Mouse (Mus musculus) forebrain, embryonic 13.5 days (tissue): ENCODE data around the gene Bpifa3. TPM values are rescaled to one million over a fixed set of nuclear protein-coding genes. Genes with fewer than 3 reads are reported as not detected.
"Not testable (repeated sequence)": the region's sequence is repeated elsewhere in the genome, so short reads cannot be mapped to it uniquely, and the experiment has no call there.

Experiments
- ATAC-seq: fragments of 200-750 bp; cut with Nextera tagmentation; 2 replicates; pipeline ENCODE4 v1.8.0; 2017
- H3K27ac ChIP-seq: fragments of 300-500 bp; sonication (generic); 2 replicates; pipeline ENCODE4 v1.5.1; 2015; ENCODE audit warnings: inconsistent platforms, mild to moderate bottlenecking, moderate library complexity
- H3K27me3 ChIP-seq: fragments of 300-500 bp; sonication (generic); 2 replicates; pipeline ENCODE4 v1.6.1; 2015; ENCODE audit warnings: mild to moderate bottlenecking, inconsistent platforms
- H3K36me3 ChIP-seq: fragments of 300-500 bp; sonication (generic); 2 replicates; pipeline ENCODE4 v1.6.1; 2015; ENCODE audit warnings: mild to moderate bottlenecking, inconsistent platforms; ENCODE audit not compliant: poor library complexity, severe bottlenecking
- H3K4me1 ChIP-seq: fragments of 300-500 bp; sonication (generic); 2 replicates; pipeline ENCODE4 v1.6.1; 2015; ENCODE audit warnings: inconsistent platforms
- H3K4me2 ChIP-seq: fragments of 300-500 bp; sonication (generic); 2 replicates; pipeline ENCODE4 v1.6.1; 2015; ENCODE audit warnings: inconsistent platforms, mild to moderate bottlenecking, moderate library complexity
- H3K4me3 ChIP-seq: fragments of 300-500 bp; sonication (generic); 2 replicates; pipeline ENCODE4 v1.5.1; 2015; ENCODE audit warnings: mild to moderate bottlenecking, inconsistent platforms
- H3K9ac ChIP-seq: fragments of 300-500 bp; sonication (generic); 2 replicates; pipeline ENCODE4 v1.6.1; 2015; ENCODE audit warnings: mild to moderate bottlenecking, inconsistent platforms
- H3K9me3 ChIP-seq: fragments of 300-500 bp; sonication (generic); replicated peaks from 2 replicates; pipeline ENCODE4 v1.6.1; 2016; ENCODE audit warnings: inconsistent platforms
- WGBS: fragments of 180-500 bp; shearing (Covaris S2); methylation state at CpG from one replicate; pipeline ENCODE4 v1.1.7; 2015; 5-methylcytosine and 5-hydroxymethylcytosine counted together
- polyA plus RNA-seq: library from polyadenylated mRNA; unstranded; fragments of >200 nt; fragmentation: Nextera tagmentation; extraction: Ambion mirVana; gene quantifications from 2 replicates; pipeline ENCODE4 v1.2.1, GENCODE M21; 2015

Gene Bpifa3
- polyA plus RNA-seq = not detected in 2 replicates

DNA sequence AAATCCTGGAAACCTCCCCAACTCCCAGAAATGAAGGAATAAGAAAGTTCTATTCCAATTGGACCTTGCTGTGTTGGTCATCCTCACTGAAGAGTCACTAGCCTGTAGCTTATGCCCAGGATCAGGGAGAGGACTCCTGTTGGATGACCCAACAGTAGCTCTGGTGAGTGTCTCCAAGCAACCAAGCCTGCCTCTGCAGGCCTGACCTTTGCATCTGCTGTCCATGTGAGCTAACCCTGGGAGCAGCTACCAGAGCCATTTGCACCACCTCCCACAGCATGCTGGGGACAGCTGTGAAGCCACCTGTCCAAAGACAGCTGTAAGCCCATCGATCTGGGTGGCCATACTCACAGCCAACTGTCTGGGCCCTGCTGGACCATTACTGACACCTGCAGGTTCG lies at the start of gene Bpifa3:
Gene Bpifa3 (plus strand): TSS at position 217 of the 400 bp plus-strand sequence.
- no peak within 1 kb of the TSS for H3K4me2 ChIP-seq
- H3K4me3 ChIP-seq = no peak within 1 kb of the TSS
- no peak within 1 kb of the TSS for H3K9ac ChIP-seq
- H3K36me3 ChIP-seq = no peaks in the 10 kb centered on the region
- H3K4me1 ChIP-seq = no peaks in the 10 kb centered on the region
- 56% methylated on average over 2 of the region's 2 CpGs for WGBS
- no peak for ATAC-seq
- H3K27ac ChIP-seq = no peak within 1 kb of the TSS
- H3K27me3 ChIP-seq = no peaks in the 10 kb centered on the region
- no peaks in the 10 kb centered on the region for H3K9me3 ChIP-seq

DNA sequence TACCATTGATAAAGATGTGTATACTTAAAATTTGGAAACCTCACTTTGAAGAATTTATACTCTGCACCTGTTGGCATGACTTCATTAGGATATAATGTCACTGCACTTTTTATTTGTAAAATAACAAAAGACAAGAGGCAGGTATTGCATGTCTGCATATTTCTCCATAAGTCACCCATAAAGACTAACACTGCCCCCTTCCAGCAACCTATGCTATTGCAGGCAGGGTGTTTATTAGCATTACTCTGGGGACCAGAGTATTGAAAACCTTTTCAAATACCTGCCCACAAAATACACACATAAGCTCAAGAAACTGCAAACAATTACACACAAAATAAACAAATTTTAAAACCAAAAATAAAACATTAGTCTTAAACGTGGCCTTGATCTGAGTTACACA lies 32.4 kb upstream of the Bpifa3 start:
- Histone ChIP-seq H3K9me3 (no peaks in the 10 kb centered on the region), H3K4me3 (no peak overlapping the region), H3K27ac (no peak overlapping the region), H3K4me1 (no peaks in the 10 kb centered on the region), H3K27me3 (no peaks in the 10 kb centered on the region), H3K4me2 (no peak overlapping the region), H3K36me3 (no peaks in the 10 kb centered on the region), H3K9ac (no peak overlapping the region)
- ATAC-seq = no peak
- WGBS = 43% methylated on average over 1 of the region's 1 CpGs

GRCm38 (mm10) chr2:154117381-154117780 lies 12.8 kb upstream of the Bpifa3 start:
- no peak overlapping the region for H3K9ac ChIP-seq
- H3K27ac ChIP-seq = no peak overlapping the region
- no peak for ATAC-seq
- H3K4me2 ChIP-seq = no peak overlapping the region
- no peak overlapping the region for H3K4me3 ChIP-seq
- no peaks in the 10 kb centered on the region for H3K4me1 ChIP-seq
- 86% methylated on average over 3 of the region's 3 CpGs for WGBS
- no peaks in the 10 kb centered on the region for H3K9me3 ChIP-seq
- H3K36me3 ChIP-seq = no peaks in the 10 kb centered on the region
- H3K27me3 ChIP-seq = no peaks in the 10 kb centered on the region

DNA sequence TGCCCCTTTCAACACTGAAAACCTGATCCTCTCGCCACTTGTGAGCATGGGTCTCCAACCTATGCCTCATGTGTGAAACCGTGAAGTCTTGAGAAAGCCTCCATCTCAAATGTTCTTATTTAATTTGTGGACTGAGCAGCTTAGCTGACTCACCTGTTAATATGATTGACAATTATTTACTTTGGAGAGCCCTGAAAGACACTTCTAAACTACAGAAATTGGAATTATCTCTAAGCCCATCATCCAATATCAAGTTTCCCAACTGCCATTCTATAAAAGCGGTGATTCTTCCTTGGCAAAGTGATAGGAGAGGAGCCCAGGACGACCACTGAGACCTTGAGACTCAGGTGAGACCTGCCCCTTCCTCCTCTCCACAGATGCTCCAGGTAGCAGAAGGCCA lies 12.4 kb downstream of the Bpifa3 start, which contains the start of gene Bpifa1:
Gene Bpifa1 (plus strand): TSS at position 301 of the 400 bp plus-strand sequence.
- no peaks in the 10 kb centered on the region for H3K4me1 ChIP-seq
- no peak for ATAC-seq
- H3K36me3 ChIP-seq = no peaks in the 10 kb centered on the region
- H3K9ac ChIP-seq = no peak within 1 kb of the TSS
- H3K9me3 ChIP-seq = no peaks in the 10 kb centered on the region
- H3K4me3 ChIP-seq = no peak within 1 kb of the TSS
- 81% methylated on average over 4 of the region's 4 CpGs for WGBS
- H3K27ac ChIP-seq = no peak within 1 kb of the TSS
- H3K27me3 ChIP-seq = no peaks in the 10 kb centered on the region
- H3K4me2 ChIP-seq = no peak within 1 kb of the TSS

GRCm38 (mm10) chr2:154143735-154144134 lies 13.6 kb downstream of the Bpifa3 start:
- no peaks in the 10 kb centered on the region for H3K36me3 ChIP-seq
- H3K4me1 ChIP-seq = no peaks in the 10 kb centered on the region
- H3K27ac ChIP-seq = no peak overlapping the region
- H3K9me3 ChIP-seq = no peaks in the 10 kb centered on the region
- H3K27me3 ChIP-seq = no peaks in the 10 kb centered on the region
- H3K4me3 ChIP-seq = no peak overlapping the region
- no peak for ATAC-seq
- WGBS = 74% methylated on average over 3 of the region's 3 CpGs
- H3K9ac ChIP-seq = no peak overlapping the region
- no peak overlapping the region for H3K4me2 ChIP-seq

- H3K36me3 ChIP-seq = no peaks in the 10 kb centered on the region
- WGBS = 82% methylated on average over 4 of the region's 4 CpGs
- no peak overlapping the region for H3K4me2 ChIP-seq
- no peaks in the 10 kb centered on the region for H3K27me3 ChIP-seq
- no peak overlapping the region for H3K4me3 ChIP-seq
- H3K9ac ChIP-seq = no peak overlapping the region
- no peaks in the 10 kb centered on the region for H3K9me3 ChIP-seq
- ATAC-seq = no peak
- no peak overlapping the region for H3K27ac ChIP-seq
- no peaks in the 10 kb centered on the region for H3K4me1 ChIP-seq
Observed at GRCm38 (mm10) chr2:154147496-154147895, 17.4 kb downstream of the Bpifa3 start.

DNA sequence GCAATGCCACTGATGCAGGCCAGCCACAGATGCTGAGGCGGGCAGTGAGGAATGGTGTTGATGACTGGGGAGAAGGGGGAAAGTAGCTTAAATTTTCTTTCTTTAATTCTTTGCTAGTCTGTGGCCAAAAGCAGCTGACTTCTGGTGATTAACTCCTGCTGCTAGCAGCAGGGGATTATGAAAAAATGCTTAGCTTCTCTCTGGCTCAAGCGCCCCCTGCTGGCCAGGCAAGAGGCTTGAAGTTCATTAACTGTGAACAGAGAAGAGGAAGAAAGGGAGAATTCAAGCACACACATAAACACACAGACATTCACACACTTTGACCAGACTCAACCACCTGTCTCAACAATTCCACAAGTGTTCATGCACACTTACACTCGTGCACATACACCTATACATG lies 28.3 kb downstream of the Bpifa3 start:
- H3K27ac ChIP-seq = no peak overlapping the region
- no peak for ATAC-seq

GRCm38 (mm10) chr2:154162307-154162706 lies 32.2 kb downstream of the Bpifa3 start, which contains the start of gene Bpifa5:
TSS of gene Bpifa5 (plus strand) at chr2:154162607.
- Histone ChIP-seq H3K9me3 (0 out of 2 replicates have a peak, but pooled peaks cover 4% of the 10 kb centered on the region), H3K9ac (no peak within 1 kb of the TSS), H3K4me2 (no peak within 1 kb of the TSS), H3K36me3 (no peaks in the 10 kb centered on the region), H3K4me1 (no peaks in the 10 kb centered on the region), H3K27me3 (no peaks in the 10 kb centered on the region), H3K27ac (no peak within 1 kb of the TSS), H3K4me3 (no peak within 1 kb of the TSS)
- no peak for ATAC-seq
- WGBS = 84% methylated on average over 8 of the region's 8 CpGs

More for the DNA sequence above, 28.3 kb downstream of the Bpifa3 start:
- H3K27me3 ChIP-seq = no peaks in the 10 kb centered on the region
- WGBS = 30% methylated on average over 3 of the region's 3 CpGs
- H3K36me3 ChIP-seq = no peaks in the 10 kb centered on the region
- 0 out of 2 replicates have a peak, but pooled peaks cover 4% of the 10 kb centered on the region for H3K9me3 ChIP-seq
- no peak overlapping the region for H3K4me2 ChIP-seq
- no peak overlapping the region for H3K4me3 ChIP-seq
- no peak overlapping the region for H3K9ac ChIP-seq
- no peaks in the 10 kb centered on the region for H3K4me1 ChIP-seq

GRCm38 (mm10) chr2:154163306-154163705 lies 33.2 kb downstream of the Bpifa3 start:
- Histone ChIP-seq H3K36me3 (no peaks in the 10 kb centered on the region), H3K4me2 (no peak overlapping the region), H3K9ac (no peak overlapping the region), H3K4me3 (no peak overlapping the region), H3K9me3 (0 out of 2 replicates have a peak, but pooled peaks cover 4% of the 10 kb centered on the region), H3K4me1 (no peaks in the 10 kb centered on the region), H3K27ac (no peak overlapping the region), H3K27me3 (no peaks in the 10 kb centered on the region)
- no peak for ATAC-seq
- 95% methylated on average over 5 of the region's 5 CpGs for WGBS

DNA sequence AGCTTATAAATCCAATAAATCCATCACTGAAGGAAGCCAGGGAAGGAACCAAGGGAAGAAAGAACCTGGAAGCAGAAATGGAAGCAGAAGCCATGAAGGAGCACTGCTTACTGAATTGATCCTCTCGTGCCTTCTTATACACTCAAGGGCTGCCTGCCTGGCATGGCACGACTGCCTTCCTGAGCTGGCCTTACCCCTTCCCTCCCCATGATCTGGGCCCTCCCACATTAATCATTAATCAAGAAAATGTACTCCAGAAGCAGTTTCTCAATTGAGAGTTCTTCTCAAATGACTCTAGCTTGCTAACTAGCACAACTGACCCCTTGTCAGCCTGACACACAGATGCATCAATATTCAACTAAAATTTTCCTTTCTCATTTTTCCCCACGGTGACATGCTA lies 39.0 kb downstream of the Bpifa3 start:
- no peak overlapping the region for H3K4me3 ChIP-seq
- H3K9me3 ChIP-seq = no peaks in the 10 kb centered on the region
- no peak overlapping the region for H3K9ac ChIP-seq
- no peak overlapping the region for H3K4me2 ChIP-seq
- no peaks in the 10 kb centered on the region for H3K27me3 ChIP-seq
- H3K36me3 ChIP-seq = no peaks in the 10 kb centered on the region
- ATAC-seq = no peak
- no peak overlapping the region for H3K27ac ChIP-seq
- 81% methylated on average over 3 of the region's 3 CpGs for WGBS
- H3K4me1 ChIP-seq = no peaks in the 10 kb centered on the region

DNA sequence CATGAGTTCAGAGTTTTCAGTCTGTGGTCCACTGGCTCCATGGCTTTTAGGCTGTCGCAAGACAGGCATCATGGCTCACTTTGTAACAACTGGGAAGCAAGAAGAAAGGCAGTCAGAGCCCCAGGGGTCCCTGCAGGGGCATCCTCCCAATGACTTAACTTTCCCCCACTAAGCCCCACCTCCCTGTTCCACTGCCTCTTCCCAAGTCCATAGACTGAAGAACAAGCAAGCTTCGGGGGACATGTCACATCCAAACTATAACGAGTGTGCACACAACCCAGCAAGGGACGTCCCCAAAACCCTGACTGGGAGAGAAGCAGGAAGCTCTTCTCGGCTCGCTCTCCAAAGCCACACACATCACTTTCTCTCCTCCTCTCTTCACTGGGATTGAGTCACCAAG lies 41.5 kb downstream of the Bpifa3 start:
- Histone ChIP-seq H3K9ac (no peak overlapping the region), H3K4me2 (no peak overlapping the region), H3K36me3 (no peaks in the 10 kb centered on the region), H3K27me3 (no peaks in the 10 kb centered on the region), H3K4me3 (no peak overlapping the region), H3K4me1 (no peaks in the 10 kb centered on the region), H3K27ac (no peak overlapping the region), H3K9me3 (no peaks in the 10 kb centered on the region)
- no peak for ATAC-seq
- WGBS = 80% methylated on average over 6 of the region's 6 CpGs

GRCm38 (mm10) chr2:154173313-154173712 lies 43.2 kb downstream of the Bpifa3 start:
- Histone ChIP-seq H3K9ac (no peak overlapping the region), H3K4me1 (no peaks in the 10 kb centered on the region), H3K4me2 (no peak overlapping the region), H3K27ac (no peak overlapping the region), H3K27me3 (no peaks in the 10 kb centered on the region), H3K36me3 (no peaks in the 10 kb centered on the region), H3K9me3 (no peaks in the 10 kb centered on the region), H3K4me3 (no peak overlapping the region)
- WGBS = 47% methylated on average over 1 of the region's 1 CpGs
- no peak for ATAC-seq

DNA sequence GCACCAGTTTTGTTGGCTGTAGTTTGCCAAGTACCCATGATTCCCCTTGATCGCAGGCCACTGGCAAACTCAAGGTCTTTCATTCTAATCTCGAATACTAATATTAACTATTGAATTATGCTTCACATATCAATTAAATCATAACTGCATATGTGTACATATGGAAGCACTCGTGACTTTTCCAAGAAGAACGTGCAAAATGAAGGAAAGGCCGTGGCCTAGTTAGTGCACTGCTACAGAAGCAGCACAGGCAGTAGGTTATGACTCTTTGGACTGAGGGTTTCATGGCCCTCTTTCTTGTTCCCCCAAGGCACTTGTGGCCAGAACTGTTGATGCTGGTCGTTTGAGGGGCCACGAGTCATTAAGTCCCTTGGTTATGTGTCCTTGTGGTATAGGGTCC lies 51.8 kb downstream of the Bpifa3 start:
- not testable (repeated sequence) for H3K9me3 ChIP-seq, H3K9ac ChIP-seq, H3K27ac ChIP-seq, H3K36me3 ChIP-seq, H3K4me3 ChIP-seq, H3K4me2 ChIP-seq, H3K27me3 ChIP-seq, H3K4me1 ChIP-seq, ATAC-seq
- WGBS = 86% methylated on average over 7 of the region's 7 CpGs
